Mouse (Mus musculus) spleen, postnatal 4 days (tissue): ENCODE data around the gene Olfr1451.
"Not testable (repeated sequence)": the region's sequence is repeated elsewhere in the genome, so short reads cannot be mapped to it uniquely, and the experiment has no call there.

ENCODE experiments used
- DNase-seq, 2 experiments: peaks; one replicate each; pipeline ENCODE4 v3.0.0; 2022; ENCODE audit warnings: low spot score in 2 of 2

Olfr1451 gene

DNA sequence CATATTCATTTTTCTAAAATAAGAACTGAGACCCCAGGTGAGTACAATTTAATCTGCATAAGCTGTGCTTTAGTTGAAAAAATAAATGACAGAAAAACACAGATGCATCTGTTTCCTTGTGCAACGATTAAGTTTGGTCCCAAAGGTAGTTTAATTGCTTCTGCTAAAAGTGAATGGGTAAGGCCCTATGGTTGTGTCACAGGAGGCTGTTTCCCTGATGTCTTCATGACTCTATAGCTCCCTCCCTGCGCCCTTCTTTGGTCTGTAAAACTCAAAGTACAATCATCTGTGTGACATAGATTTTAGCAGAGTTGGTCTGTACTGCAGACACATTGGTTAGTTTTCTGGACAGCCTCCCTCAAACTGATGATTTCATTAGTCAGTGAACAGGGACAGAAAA is at the start of gene Olfr1451:
Gene Olfr1451 (plus strand): TSS at position 301 of the 400 bp plus-strand sequence.
- no peak for DNase-seq

DNA sequence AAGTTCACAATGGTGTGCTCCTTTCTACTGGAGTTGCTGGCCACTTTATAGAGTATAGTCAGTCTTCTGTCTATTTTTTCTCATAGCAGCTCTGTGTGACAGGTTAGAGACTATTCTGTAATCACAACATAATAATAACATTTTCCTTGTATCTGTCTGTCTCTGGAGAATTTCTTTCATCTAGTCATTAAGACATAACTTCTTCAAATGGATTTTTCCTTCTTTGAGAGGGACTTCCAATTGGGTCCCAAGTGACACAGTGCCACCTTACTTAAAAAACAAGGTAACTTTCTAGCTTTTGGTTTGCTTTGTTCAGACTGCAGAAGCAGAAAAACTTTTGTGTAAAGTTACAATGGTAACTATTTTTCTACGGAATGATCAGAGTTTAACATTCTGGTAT is 44.9 kb upstream of the Olfr1451 start, which contains the start of gene Olfr1450:
Gene Olfr1450 (plus strand): TSS at position 301 of the 400 bp plus-strand sequence.
- DNase-seq, result no peak

DNA sequence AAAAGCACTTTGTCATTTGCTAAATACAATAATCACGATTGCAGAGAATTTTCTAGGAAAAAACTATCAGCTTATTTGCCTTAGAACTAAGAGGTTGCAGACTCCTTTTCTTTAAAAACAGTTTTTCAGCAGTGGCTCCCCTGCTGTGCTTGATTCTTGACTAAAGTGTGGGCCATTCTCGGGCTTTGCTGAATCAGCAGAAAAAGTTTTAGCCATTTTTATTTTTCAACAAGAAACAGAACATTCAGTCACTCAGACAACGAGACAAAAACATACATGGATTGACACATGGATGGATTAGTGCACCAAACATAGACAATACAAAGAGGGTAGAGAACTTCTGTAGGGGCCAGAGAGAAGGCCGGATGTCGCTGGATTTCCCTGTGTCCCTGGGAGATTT is 24.7 kb upstream of the Olfr1451 start:
- DNase-seq, result not testable (repeated sequence)

DNA sequence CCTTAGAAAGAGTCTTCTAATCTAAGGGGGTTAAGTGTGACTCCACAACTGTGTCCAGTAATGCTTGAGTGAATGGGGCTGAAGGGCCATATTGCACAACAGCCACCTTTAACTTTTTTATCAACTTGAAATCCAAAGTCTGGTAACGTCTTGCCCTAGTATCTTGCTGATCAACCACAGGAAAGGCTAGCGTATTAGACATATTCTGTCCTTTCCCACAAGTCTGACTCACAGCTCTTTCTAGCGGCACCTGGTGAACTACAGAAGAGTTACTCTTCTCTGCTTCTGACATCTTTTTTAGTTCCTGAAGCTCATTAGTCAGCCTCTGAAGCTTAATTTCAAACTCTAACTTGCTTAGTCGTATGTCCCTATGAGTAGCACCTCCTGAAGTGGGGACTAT is 2.5 kb upstream of the Olfr1451 start:
- not testable (repeated sequence) for DNase-seq

DNA sequence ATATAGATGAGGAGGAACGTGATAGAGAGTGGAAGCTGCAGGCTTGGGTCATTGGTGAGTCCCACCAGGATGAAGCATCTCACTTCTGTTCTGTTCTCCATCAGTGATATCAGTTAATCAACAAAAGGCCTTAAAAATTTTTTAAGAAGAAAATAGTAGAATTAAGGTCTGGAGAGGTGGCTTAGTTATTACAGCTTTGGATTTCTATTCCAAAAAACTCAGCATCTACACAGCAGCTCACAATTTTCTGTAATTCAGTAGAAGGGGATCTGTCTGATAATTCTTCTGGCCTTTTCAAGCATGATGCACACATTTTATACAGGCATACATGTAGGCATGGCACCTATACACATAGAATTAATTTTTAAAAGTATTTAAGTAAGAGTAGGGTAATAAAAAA is 33.4 kb downstream of the Olfr1451 start, which contains the start of gene Olfr1453:
Gene Olfr1453 (minus strand): TSS at position 101 of the 400 bp plus-strand sequence.
- DNase-seq, result no peak
